Mouse (Mus musculus): Measurements from ENCODE around the gene Ankrd36. TPM values are rescaled to one million over a fixed set of nuclear protein-coding genes. Genes with fewer than 3 reads are reported as not detected.

The Ankrd36 gene
- total RNA-seq, 4 experiments from 2014 or later: not detected

- no peak for DNase-seq
Measured at GRCm38 (mm10) chr11:5684283-5684682, 114.8 kb downstream of the Ankrd36 start.

DNA sequence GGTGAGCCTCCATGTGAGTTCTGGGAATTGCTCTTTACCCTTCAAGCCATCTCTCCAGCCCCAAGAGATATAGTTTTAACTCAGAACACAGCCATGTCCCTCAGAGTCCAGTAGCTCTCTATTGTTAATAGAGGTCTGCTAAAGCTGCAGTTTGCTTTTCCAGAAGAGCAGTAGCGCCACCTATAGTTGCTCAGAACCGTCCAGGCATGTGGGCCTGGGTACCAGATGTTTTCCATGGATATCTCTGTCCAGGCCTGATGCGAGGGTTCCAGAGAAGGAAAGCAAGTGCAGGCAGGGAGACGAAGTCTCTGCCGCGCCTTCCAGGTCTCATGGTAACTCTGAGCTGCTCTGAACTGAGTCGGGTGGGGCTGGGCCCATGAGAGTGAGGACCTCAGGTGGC lies 122.3 kb downstream of the Ankrd36 start:
- DNase-seq: no peak

GRCm38 (mm10) chr11:5700808-5701207 lies 131.3 kb downstream of the Ankrd36 start:
- DNase-seq: peak; percentile 40

GRCm38 (mm10) chr11:5701300-5701699 lies 131.8 kb downstream of the Ankrd36 start:
- no peak for DNase-seq

DNA sequence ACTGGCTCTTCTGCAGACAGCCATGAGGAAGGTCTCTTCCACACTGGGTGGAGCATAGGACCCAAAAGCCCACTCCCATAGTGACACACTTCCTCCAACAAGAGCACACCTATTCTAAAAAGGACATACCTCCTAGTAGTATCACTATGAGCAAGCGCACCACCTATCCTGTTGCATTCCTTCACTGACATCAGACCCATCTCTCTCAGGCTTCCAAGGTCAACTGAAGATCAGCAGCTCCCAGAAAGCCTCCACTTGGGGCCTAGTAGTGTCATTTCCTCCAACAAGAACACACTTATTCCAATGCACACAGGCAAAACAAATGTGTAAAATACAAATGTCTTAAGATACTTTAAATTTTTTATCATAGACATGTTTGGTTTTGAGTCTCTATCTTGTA lies 132.3 kb downstream of the Ankrd36 start:
- DNase-seq: no peak

DNA sequence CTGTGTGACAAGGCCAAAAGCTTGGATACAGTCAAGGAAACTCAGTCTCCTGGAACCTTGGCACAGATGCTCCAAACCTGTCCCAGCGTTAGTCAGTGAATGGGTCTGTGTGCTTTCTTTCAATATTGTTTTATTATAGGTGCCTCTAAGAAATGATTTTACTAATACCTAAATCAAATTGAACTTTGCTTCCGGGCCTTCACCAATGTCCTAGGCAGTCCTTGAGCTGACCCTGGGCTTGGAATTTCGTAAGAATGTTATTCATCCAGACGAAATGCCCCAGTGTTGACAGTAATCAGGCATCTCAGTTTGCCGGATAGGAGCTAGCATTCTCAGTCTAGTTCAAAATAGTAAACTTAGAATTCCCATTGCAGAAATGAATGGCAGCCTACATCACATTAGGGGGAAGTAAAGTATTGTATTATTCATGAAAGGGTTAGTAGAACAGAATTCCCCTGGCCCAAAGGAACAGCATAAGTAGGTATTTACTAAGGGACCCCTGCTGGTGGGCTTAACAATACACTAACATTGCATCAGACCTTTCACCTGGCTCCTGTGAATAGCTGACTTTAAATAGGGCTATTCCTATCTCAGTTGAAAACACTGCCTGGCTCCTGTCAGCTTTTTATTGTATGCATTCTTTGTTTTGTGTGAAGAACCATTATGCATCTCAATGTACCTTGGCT lies 132.9 kb downstream of the Ankrd36 start:
- no peak for DNase-seq

DNA sequence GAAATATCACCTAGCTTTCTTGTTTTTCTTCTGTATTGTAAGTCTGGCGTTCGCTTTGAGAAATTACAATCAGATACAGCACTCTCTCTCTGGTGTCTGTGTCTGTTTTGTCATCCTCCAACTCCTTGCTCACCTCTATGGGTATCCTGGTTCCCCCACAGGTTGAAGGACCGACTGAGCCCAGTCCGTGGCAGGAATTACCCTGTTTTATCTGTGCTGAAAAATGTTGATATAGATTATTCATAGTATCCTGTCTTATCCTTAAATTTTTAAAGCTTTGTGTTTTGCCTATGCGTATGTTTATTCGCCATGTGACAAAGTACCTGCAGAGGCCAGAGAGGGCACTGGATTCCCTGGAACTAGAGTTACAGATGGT lies 133.5 kb downstream of the Ankrd36 start:
- no peak for DNase-seq

GRCm38 (mm10) chr11:5703341-5703740 lies 133.9 kb downstream of the Ankrd36 start:
- DNase-seq: no peak

DNA sequence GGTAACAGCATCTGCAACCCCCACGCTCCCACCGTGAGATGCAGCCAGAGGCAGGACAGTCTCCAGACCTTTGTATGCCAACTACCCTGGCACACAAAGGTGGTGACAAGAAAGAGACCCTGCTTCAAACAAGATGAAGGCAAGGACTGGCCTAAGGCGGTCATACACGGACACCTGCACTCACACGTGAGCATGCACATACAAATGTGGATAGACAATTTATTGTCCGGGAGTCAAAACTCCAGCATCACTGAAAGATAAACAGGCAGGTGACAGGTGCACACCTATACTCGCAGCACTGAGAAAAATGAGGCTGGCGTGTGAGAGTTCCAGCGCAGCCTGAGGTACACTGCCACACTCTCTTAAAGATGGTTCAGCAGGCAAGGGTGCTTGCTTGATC lies 136.5 kb downstream of the Ankrd36 start:
- no peak for DNase-seq

- no peak for DNase-seq
Measured at GRCm38 (mm10) chr11:5706874-5707529, 137.5 kb downstream of the Ankrd36 start.

GRCm38 (mm10) chr11:5707530-5708353 lies 138.3 kb downstream of the Ankrd36 start:
- DNase-seq: peak; percentile 77

DNA sequence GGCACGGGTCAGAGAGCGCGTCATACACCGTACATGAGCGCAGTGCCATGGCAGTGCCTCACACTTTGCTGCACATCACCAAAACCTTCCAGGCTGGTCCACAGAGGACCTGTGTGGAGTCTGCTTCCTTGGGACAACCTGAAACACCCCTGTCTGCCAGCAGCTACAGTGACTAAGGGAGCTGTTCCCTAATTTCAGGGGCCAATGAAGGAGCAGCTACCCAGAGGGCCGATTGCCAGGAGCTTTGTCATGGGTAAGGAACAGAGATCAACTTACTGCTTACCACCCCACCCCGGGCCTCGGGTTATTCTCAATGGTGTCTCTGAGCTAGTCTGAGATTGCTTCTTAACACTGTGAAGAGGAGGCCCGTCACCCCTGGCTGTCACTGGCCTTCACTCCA lies 145.7 kb downstream of the Ankrd36 start:
- DNase-seq: no peak

DNA sequence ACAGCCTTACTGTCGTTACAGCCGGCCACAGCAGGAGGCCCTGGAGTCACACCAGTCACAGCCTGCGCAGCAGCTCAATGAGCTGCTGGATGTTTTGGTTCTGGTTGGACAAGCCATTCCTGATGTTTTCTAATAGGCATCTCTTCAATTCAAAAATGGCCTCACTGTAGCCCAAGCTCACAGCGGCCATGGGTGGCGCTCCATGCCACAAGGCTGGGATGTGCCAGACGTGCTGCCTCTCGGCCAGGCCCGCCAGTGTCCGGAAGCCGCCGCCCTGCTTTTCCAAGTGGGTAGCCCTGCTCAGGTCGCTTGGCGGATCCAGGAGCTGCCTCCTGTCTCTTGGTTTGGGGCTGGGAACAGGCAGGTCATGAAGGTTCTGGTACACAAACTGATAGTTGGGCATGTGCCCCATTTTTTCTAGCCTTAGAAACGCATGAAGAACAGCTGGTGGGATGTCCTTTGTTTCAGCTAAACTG lies 146.2 kb downstream of the Ankrd36 start, which contains the start of gene Mrps24:
Gene Mrps24 (minus strand): TSS at position 51 of the 476 bp plus-strand sequence.
- DNase-seq: no peak

DNA sequence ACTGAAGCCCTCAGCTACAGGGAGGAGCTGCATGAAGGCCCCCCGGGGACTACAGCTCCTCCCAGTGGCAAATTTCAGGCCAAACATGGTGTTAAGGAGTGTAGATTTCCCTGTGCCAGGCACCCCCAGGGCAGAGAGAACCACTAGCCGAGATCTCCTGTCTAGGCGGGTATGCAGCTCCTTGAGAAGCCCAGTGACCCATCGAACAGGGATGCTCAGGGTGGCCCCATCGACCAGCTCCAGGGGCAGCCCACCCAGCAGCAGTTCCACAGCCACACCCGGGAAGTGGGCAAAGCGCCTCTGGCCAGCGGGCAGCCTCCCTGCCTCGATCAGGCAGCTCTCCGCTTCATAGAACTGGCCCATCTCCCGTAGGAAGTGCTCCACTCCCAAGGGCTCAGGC lies 146.8 kb downstream of the Ankrd36 start:
- no peak for DNase-seq

DNA sequence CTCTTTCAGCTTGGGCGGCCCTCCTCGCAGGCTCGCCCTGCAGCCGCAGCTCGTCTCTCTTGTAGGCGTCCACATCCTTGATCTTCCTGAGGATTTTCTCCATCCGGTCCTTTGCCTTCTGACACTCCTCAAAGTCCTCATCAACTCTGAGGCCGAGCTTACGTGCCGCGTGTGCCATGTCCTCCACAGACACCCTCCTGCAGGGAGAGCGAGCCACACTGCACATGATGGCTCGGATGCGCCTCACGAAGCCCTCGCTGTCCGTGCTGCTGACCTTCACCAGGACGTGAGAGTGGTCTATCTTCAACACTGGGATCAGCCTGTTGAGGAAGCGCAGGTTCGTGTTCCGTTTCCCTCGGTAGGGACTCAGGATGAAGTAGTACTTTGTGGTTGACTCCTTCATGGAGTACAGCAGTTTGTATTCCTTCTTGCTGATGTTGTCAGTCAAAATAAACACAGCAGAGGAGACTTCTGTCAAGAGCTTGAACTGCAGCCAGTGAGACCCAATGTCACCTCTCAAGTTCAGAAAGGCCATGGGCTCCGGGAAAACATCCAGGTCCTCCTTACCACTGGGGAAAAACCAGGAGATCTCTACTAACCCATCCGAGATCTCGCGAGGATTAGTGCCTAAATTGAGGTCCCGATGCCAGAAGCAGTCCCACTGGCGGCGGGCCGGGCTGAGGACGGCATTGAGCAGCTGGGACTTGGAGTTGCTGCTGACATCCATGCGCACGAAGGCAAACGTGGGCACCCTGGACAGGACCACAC lies 147.6 kb downstream of the Ankrd36 start:
- DNase-seq: no peak

- no peak for DNase-seq
Measured at GRCm38 (mm10) chr11:5718611-5719354, 149.3 kb downstream of the Ankrd36 start.

- no peak for DNase-seq
Measured at GRCm38 (mm10) chr11:5729582-5729981, 160.1 kb downstream of the Ankrd36 start.

DNA sequence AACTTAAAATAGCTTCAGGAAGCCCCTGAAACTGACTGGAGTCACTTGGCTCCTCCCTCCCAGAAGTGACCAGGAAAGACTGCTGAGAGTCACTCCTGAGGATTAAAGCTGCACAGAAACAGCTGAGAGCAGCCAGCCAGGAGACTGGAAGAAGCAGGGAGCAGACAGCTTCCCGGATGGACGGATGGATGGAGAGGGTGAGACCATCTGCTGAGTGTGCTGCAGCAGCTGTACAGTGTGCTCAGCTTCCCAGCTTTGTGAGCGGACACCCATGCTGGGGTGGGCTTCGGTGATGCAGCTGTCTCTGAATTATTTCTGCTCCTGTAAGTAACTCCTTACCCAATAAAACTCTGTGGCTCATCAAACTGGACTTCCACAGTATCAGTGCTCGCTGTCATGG lies 162.9 kb downstream of the Ankrd36 start:
- DNase-seq: no peak

DNA sequence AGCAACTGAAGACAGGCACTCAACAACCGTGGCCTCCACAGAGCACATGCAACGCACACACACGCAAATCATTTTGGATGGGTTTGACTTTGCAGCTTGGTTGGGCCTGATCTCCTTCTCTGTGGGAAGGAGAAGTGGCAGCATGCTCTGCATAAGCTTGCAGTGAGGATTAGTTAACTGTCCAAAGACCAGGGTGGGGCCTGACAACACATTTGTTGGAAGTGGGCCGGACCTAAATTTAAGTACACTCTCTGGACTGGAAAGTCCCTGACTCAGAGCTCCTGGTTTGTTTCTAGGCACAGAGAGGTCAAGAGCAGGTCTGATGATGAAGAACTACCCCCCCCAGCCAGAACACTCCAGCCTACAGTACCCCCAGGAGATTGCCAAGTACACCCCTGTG lies 164.8 kb downstream of the Ankrd36 start:
- DNase-seq: no peak

DNA sequence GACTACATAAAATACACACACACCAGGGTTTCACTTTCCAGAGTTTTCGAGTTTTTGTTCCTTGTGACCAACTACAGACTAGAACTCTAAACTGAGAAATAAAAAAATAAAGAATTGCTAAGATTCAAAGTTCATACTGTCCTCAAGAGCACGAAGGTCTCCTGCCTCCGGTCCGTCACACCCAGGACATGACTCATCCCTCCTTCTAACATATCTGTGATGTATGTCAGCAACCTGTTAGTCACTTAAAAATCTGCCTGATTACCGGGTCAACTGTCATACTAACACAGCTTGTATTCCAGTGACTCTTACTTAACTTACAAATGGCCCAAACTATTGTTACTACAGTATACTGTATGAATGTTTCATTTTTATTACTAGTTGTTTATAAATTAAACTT lies 167.7 kb downstream of the Ankrd36 start:
- peak; percentile 43 for DNase-seq
